Mouse (Mus musculus) cerebellum, adult 11 months (tissue): ENCODE measurements around the gene Rcc2.

Experiments used
- DNase-seq: peaks from one replicate; pipeline ENCODE4 v3.0.0; 2022

The Rcc2 gene

DNA sequence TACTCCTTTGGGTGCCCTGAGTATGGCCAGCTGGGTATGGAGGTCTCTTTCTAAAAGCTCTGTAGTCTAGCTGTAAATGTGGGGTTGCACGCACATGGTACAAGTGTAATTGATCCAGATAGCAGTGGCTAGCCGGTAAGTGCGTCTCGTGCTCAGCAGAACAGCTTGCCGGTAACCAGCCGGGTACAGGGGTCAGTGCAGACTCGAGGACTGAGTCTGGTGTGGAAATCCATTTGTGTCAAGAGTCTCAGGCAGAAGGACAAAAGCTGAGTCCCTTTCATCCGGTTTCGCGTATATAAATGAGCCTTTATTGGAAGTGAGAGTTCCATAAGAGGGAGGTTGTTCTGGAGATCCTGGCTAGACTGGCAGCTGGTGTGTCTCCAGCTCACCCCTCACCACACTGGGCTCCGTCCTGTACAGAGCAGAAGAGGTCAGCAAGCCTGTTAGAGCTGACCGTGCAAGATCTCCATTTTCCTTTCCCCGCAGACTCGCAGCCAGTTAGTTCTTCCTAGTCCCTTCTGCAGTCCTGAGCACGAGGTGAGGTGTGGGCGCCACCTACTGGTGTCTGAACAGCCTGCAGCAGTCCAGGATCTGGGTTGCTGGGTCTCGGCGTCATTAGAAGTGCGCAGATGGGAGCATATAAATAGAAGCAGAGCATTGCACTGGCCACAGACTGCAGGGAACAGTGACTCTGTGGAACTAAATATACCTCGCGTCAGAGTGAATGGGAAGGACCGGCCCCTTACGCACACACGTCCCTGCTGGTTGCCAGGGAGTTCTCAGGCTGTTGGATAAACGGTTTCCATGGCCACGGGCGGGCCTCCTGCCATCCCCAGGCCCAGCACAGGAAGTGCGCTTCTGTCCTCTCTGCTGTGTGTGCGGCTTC lies 13.4 kb downstream of the Rcc2 start:
- peak; percentile 98 for DNase-seq

DNA sequence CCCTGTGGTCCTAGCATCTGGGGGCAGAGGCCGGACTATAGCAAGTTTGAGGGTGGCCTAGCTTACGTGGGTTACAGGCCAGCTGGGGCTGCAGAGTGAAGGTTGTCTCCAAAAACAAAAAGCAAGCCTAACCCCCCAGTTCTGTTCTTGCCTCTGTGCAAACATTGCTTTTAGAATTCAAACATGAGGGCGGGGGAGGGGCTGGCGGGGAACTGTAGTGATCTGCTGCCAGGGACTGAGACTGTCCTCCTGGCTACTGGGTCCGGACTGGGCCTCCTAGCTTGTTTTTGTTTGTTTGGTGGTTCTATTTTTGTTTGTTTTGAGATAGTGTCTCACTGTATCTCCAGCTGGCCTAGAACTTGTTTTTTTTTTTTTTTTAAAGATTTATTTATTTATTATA lies 14.2 kb downstream of the Rcc2 start:
- no peak for DNase-seq

DNA sequence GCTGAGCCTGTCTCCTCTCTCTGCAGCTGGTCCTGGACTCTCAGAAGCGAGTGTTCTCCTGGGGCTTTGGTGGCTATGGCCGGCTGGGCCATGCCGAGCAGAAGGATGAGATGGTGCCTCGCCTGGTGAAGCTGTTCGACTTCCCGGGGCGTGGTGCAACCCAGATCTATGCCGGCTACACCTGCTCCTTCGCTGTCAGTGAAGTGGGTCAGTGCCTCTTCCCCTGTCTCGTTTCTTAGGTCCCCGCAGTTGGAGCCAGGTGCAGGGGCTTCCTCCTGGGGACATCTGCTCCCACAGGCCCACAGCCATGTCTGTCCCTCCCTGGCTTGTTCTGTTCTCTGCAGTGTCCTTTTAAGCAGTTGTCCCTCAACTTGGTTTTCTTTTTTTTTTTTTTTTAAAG lies 16.7 kb downstream of the Rcc2 start:
- DNase-seq = no peak

DNA sequence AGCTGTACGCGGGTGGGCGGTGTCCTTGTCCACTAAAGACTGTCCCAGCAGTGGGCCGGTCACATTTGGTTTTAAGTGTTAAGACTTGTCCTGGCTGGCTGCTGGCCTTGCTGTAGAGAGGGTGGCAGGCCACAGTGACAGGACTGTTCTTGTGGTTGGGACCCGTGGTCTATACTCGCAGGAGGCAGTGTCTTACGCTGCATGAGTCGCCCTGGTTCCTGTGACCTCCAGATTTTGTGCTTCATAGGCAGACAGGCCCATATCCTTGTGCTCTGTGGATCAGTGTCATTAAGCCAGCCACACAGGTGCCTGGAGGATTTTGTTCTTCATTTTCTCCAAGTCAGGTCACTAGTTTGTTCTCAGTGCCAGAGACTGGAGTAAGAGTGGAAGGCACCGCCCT lies 18.1 kb downstream of the Rcc2 start:
- no peak for DNase-seq

DNA sequence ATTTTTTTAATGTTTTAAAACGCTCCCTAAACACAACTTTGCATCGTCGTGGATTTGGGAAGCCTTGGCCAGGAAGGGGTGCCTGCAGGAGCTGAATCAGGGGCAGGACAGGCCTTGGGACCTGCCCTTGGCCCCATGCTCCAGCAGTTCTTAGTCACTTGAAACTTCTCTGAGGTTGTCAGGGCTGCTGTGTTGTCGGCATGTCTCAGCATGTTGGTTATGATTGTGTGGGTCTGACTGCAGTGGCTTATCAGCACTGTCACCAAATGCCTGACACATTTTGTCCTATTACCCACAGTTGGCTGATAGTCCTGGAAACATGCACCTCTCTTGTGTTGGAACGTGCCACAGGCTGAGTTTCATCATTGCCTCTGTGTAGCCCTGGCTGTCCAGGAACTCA lies 19.8 kb downstream of the Rcc2 start:
- no peak for DNase-seq

DNA sequence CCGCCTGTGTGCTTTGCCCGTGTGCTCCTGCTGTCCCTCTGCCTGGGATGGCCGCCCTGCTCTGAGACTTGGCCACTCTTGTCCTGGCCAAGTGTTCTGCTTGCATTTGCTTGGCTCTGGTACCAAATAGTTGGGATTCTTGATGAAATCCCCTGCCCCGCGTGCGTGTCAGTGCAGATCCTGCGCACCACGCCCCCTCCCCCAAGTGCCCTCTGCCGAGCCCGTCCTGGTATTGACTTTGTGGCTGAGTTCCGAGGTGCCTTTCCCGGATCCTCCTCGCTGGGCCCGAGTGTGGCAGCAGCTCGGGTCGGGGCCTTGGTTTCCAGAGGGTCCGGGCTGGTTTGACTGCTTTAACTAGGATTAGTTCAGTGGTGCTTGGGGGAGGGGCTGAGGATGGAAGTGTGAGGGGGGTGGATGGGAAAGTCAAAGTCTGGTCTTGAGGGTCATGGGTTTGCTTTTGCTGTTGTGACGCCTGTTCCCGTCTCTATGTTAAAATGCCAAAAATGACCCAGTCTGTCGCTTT lies 21.7 kb downstream of the Rcc2 start:
- DNase-seq = no peak

DNA sequence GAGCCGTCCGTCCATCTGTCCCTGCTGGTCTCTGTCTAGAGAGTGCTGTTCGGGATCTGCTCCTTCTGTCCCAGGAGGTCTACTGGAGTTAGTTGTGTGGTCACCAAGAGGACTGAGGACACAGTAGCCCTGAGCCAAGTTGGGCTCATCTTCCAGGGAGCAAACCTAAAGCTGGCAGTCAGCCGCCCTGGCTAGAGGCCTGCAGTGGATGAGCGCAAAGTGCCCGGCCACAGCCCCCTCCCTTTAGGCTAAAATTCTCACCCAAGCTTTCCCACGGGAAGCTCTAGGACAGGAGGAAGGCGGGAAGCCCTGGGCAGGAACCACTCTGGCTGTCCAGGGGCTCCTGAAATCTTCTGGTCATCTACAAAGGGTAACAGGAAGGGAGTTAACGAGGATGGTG lies 22.4 kb downstream of the Rcc2 start:
- no peak for DNase-seq

DNA sequence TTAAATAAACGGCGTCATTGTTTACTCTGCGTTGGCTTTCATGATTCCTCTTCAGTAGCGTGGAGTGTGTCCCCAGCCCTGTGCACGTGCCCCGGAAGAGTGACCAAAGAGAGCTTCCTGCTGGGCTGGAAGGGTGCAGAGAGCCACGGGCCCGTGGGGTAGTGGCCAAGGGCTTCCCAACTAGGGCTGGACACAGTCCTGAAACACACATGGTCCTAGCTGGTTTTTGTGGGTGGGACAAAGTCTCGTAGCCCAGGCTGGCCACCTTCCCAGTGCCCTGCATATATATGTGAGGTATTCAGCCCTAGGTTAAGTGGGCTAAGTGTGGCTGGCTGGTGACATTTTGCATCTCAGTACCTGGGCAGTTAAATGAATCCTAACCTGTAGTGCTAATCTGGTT lies 22.9 kb downstream of the Rcc2 start:
- no peak for DNase-seq

DNA sequence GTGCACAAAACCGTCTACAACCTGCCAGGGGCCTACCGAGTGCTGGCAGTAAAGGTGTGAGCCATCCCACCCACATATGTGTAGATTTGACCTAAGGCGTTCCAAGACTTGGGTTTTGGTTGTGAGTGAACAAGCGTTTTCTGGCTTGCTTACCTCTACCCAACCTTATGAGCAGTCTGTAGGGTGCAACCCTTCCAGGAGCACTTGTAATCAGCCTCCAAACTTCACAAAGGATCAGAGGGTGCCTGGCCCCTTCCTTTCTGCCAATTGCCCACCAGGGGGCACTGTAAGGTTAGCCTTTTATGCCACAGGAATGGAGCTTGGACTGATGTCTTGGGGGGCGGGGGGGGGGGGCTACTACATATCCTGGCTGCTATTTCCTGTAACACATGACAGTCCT lies 23.5 kb downstream of the Rcc2 start:
- no peak for DNase-seq

DNA sequence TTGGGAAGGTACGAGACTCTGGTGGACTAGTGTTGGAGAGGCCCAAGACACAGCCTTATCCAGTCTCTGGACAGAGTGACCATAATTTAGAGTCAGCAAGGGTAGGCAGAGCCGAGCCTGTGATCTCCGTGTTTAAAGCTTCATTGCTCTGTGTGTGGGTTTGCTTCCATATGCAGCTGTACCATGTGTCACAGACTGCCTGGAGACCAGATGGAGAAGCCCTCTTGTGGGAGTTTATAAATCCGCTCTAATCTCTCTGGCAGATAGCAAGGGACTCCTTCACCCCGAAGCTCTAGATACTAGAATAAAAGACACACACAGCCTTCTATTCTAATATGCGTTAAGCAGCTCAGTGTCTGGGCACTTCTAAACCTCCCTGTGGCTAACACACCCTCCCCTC lies 24.4 kb downstream of the Rcc2 start:
- no peak for DNase-seq

DNA sequence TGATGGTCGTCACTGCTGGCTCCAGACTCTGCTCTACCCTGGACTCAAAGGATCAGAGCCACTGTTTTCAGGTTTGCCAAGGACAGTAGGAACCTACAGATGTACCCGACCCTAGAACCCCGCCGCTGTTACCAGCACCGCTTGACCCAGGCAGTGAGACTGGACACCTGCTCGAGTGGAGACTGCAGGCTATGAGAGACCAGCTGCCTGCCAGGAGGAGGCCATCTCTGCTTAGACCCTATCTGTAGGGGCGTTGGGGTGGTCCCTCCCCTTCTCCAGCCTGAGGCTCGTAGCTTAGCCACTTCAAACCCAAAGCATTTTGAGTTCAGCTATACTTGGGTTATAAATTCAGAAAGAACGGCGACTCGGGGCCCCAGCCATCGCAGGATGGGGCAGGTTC lies 26.6 kb downstream of the Rcc2 start:
- no peak for DNase-seq

DNA sequence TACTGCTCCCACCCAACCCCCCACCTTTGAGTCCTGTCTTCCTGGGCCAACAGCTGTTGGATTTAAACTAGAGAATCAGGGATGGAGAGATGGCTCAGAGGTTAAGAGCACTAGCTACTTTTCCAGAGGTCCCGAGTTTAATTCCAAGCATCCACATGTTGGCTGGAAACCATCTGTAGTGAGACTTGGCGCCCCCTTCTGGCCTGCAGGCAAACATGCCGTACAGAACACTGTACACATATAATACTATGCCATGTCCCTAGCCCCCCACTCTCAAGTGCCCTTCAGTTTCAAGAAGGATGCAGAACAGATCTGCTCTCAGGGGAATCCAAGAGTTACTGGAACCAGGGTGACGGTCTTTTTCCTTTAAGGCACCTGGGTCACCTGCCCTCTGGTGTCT lies 31.3 kb downstream of the Rcc2 start:
- DNase-seq = no peak

DNA sequence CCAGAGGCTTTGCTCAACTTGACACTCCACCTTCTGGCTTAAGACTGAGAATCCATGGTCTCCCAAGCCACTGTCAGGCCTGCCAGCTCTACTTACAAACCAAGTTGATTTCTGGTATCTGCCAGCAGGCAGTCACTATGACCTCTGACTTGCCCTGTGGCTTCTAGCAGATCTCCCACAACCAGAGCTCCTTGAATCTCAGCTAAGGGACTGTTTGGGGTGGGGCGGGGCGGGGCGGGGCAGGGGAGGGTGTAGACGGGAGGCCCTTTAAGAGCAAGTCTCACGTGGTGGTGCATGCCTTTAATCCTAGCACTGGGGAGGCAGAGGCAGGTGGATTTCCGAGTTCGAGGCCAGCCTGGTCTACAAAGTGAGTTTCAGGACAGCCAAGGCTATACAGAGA lies 32.5 kb downstream of the Rcc2 start:
- no peak for DNase-seq

DNA sequence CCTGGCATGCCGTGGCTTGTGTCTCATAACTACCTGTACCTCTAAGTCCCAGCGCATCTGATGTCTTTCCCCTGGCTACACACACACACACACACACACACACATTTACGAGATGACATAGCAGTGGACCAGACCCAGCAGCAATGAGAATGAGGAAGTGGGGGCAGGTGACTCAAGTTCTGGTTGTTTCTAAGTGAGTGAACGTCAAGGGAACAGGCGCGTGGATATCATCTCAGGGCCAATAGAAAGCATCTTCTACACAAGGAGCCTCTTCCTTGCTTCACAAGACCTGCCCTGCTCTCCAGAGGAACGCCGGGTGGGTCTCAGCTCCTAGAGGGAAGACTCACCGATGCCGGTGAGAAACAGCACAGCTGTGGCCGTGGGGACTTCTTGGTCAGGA lies 40.3 kb downstream of the Rcc2 start:
- no peak for DNase-seq

DNA sequence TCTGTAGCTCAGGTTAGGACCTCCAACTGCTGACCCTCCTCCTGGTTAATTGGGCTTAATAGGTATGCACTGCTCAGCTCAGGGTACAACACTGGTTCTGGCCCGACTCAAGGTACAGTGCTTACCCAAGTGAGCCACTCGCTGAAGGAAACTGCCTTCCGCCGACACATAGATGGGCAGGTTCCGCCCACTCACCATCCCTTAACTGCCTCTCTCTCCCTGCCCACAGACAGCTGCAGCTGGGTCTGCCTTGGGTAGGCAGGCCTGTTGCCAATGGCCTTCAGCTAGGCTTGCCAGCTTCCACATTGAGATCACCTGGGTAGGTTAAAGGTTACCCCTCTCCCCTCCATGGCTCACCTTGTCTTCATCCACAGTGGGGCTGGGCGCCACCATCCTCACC lies 41.1 kb downstream of the Rcc2 start:
- no peak for DNase-seq

DNA sequence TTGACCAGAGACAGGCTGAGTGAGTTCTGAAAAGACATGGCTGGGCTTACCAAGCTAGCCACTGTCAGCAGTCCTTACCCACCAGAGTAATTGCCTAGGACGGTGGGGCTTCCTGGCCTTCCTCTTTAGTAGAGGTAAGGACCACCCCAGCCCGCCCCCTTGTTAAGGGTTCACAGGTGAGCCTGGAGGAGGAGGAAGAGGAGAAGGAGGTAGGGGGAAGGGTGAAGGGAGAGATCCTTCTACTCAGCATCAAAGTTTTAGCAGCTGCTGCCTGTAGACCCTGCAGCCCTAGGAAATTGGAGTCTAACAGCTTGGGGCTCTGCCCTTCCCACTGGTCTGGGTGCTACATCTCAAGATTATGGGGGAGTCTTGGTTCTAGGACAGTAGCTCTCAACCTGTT lies 42.2 kb downstream of the Rcc2 start, which contains the start of gene Padi6:
TSS of gene Padi6 (minus strand) at position 101 of the 400 bp plus-strand sequence.
- DNase-seq = no peak

DNA sequence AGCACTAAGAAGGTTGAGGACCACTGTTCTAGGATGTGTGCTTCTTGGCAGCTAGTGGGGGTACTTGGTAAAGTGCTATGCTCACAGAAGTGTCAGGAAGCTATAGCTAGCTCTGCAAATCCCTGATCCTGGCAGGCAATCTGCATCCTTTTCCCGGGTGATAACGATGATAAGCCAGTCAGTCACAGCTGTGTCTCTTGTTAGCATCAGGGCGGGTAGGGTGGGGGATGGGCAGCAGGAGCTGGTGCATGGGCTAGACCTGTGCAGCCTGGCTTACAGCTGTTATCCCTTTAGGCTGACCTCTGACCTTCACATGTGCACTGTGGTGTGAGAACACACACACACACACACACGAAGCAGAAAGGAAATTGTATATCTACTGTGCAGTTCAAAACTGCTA lies 42.7 kb downstream of the Rcc2 start:
- DNase-seq = no peak

DNA sequence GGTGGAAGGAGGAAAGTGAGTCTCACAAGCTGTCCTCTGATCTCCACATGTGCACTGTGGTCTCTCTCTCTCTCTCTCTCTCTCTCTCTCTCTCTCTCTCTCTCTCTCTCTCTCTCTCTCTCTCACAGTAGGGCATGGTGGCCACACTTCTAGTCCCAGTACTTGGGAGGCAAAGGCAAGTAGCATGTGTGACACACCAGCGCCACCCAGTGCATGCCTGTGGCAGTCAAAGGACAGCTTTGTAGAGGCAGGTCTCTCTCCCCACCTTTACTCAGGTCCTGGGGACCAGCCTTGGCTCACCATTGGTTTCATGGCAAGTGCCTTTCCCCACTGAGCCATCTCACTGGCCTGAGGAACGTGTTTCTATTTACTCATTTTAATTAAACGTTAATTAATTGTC lies 44.3 kb downstream of the Rcc2 start:
- DNase-seq = peak; percentile 31

DNA sequence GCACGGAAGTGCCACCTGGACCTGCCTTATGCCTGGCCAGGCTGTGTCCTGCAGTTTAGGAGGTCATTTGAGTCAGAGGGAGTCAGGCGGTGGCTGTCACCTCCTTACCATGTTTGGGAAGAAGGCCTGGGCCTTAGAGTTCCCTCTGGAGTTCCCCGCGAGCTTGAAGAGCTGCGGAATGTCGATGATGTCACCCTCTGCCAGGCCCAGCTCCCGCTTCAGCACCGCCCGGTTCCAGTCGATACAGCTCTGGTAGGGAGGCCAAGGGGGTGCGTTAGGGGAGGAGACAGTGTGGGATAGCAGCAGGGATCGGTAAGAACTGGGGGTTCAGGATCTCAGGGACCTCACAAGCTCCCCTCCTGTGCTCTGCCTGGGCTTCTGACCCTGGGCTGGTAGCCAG lies 47.6 kb downstream of the Rcc2 start:
- DNase-seq = no peak

DNA sequence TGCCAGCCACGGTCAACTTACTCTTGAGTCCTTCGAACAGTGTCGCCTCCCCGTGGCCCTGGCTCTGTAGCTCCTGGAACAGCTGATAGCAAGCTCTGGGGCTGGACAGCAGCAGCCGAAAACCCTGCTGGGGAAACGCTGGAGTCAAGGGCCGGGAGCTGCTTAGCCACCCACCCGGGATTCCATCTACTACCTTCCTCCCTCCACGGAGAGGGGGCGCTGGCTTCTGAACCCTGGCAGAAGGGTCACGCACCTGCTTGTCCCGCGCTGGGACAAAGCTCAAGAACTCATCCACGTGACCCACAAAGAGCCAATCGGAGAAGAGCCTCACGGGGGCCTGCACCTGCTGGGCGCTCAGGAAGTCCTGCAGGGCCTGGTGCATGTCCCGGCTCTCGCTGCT lies 50.0 kb downstream of the Rcc2 start:
- peak; percentile 4 for DNase-seq

DNA sequence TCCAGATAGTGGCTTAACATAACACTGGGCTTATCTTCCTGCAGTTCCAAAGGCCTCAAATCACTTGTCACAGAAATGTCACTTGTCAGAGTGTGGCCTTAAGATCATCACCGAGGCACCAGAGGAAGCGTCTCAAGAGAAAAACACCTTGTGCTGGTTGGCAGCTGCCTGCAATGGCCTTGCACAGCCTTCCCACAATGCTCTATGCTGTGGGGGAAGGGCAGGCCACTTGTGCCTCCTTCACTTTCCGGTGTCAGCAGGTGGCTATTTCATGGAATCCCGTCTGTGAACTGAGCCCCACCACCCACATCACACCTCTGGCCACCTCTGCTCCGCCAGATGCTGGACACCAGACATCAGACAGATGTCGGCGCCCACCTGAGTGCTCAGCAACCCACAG lies 53.0 kb downstream of the Rcc2 start:
- no peak for DNase-seq

DNA sequence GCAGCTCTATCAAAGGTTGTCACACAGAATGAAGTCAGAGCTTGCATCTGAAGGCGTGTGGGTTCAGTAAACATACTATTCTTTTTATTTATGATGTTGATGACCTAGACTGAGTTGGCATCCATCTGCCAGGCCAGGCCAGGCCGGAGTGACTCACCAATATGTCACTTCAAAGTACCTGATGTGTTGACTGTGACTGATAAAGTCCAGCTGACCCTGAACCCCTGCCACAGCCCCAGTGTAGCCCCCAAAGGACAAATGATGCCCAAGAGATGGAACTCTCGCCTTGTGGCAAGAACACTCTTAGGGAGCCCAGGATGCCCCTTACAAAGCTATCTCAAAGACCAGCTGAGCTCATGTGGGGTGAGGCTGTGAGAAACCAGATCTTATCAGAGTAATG lies 55.5 kb downstream of the Rcc2 start:
- DNase-seq = no peak

DNA sequence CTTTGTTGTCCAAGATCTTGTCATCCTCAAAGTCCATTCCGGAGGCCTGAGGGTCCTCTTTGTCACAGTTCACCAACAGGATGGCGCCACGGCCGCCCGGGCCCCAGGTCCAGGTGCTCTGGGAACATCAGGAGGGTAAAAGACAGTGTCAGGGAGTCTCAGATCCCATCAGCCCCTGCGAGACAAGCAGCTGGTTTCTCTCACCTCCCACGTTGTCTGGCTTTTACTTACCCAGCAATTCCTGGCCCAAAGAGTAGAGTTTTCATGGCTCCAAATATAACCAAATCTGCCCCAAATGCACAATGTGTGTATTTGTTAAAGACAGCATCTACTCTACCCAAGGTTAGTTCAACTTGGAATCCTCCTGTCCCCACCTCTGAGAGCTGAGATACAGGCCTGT lies 61.3 kb downstream of the Rcc2 start:
- no peak for DNase-seq

DNA sequence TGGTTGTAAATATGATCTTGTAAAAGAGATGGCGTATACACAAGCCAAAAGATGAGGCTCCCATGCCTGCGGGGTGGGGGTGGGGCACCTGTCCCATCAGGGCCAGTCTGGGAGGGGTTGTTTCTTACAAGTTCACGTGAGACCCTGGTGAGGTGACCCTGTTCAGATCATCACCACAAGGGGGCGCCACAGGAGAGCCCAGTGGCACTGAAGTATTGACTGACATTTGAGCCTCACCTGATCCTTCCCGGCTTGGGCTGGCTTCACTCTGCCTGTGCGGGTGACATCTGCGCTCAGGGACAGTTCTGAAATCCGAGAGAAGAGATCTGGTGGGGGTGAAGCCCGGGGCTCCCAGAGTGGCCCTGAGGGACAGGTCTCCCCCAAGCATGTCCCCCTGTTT lies 62.8 kb downstream of the Rcc2 start:
- DNase-seq = peak; percentile 18

DNA sequence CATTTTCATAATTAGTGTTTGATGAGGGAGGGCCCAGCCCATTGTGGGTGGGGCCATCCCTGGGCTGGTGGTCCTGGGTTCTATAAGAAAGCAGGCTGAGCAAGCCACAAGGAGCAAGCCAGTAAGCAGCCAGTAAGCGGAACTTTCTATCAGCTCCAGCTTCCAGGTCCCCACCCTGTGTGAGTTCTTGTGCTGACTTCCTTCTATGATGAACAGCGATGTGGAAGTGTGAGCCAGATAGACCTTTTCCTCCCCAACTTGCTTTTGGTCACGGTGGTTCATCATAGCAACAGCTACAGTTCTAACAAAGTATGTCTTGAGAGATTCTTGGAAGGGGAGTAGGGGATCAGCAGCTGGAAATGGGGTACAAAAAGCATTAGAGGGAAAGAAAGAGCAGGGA lies 65.6 kb downstream of the Rcc2 start:
- DNase-seq = no peak
